Mouse (Mus musculus) small intestine, adult 2 months (tissue): Measurements from ENCODE around the gene Olfml2b.

Experiments used
- CTCF ChIP-seq: fragments of 200-500 bp; IDR thresholded peaks from 2 replicates; pipeline ENCODE4 v1.5.1; 2012; ENCODE audit warnings: low read depth, mild to moderate bottlenecking, control low read depth, inconsistent platforms, low read length, moderate library complexity, mixed read lengths; ENCODE audit not compliant: insufficient replicate concordance, insufficient read length; ENCODE audit errors: extremely low read depth
- POLR2A ChIP-seq: fragments of 200-500 bp; IDR thresholded peaks from 2 replicates; pipeline ENCODE4 v1.6.1; 2012; ENCODE audit warnings: low read depth, mild to moderate bottlenecking, control low read depth, inconsistent platforms, low read length, moderate library complexity

DNA sequence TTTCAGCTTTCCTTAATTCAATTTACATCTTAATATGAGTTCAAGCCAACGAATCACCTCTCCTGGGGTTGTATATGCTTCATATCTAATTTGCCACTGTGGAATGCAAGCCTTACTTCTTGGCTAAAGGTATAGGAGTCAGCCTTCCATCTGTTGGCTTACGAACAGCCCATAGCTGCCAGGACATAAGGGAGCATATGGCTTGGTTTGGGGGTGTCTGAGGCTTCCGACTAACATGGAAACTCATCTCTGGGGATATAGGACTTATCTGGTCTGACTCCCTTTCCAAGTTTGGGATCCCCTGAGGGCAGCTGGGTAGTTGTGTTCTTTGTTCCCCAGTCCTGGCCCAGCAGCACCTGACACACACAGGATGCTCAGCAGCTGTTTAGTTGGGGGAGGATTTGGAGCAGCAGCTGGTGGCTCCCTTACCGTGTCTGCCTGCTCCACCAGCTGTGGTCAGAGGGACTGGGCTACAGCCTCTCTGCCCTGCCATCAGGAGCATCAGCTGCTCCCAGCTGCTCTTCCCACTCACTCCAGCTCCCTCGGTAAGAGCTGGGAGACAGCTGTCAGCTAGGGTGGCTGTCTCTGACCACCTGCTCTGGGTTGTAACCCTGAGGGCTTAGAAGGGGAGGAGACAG is 11.1 kb downstream of the Olfml2b start:
- TF ChIP-seq CTCF (no peak), POLR2A (no peak)
